14 mouse cellular contexts compared by ENCODE assay signal in the genomic region with DNA sequence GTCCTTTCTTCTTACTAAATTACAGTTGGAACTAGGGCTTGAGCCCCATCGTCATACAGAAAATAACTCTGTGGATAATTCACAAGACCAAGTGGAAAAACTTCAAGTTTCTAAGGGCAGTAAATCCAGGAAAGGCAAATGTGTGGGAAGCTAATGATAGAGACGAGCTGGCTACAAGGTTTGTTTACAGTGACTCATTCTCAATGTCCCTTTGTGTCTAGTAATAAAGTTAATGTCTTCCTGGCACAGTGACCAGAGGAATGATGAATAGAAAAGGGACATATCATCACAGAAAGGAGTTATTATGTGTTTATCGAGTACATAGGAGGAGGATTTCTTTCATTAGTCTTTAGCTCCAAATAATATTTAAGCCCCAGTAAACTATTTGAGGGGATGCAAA.
"Had no signal": no experiment of that assay in that cellular context is flagged by ENCODE, and none has a peak within 500 bp of the region (broad histone marks: within the 10 kb centered on the region; RNA-seq: fewer than 3 reads in every experiment).

No protein-coding gene starts in this region.

- H3K9ac ChIP-seq: lung, embryonic 15.5 days; midbrain, embryonic 13.5 days; midbrain, embryonic 15.5 days; neural tube, embryonic 12.5 days; stomach, embryonic 15.5 days had no signal

- H3K36me3 ChIP-seq: lung, embryonic 15.5 days; midbrain, embryonic 13.5 days; midbrain, embryonic 15.5 days; neural tube, embryonic 12.5 days; stomach, embryonic 15.5 days had no signal

- DNase-seq: lung, adult 18-20 months; lung, postnatal 10 days; lung, postnatal 4 days; right cerebral cortex, postnatal 14 days; thymus, adult 18-20 months; thymus, postnatal 14 days; thymus, postnatal 36 days had no signal

- H3K27ac ChIP-seq: lung, embryonic 15.5 days; midbrain, embryonic 13.5 days; midbrain, embryonic 15.5 days; neural tube, embryonic 12.5 days; stomach, embryonic 15.5 days; stomach, postnatal 0 days had no signal

- H3K4me2 ChIP-seq: lung, embryonic 15.5 days; midbrain, embryonic 11.5 days; midbrain, embryonic 13.5 days; midbrain, embryonic 15.5 days; neural tube, embryonic 12.5 days; stomach, embryonic 15.5 days had no signal

- H3K4me3 ChIP-seq: lung, embryonic 15.5 days; midbrain, embryonic 13.5 days; midbrain, embryonic 15.5 days; neural tube, embryonic 12.5 days; stomach, embryonic 15.5 days had no signal

- ATAC-seq: midbrain, embryonic 13.5 days; midbrain, embryonic 15.5 days had no signal

- H3K27me3 ChIP-seq: lung, embryonic 15.5 days; midbrain, embryonic 13.5 days; midbrain, embryonic 15.5 days; neural tube, embryonic 12.5 days; stomach, embryonic 15.5 days had no signal

- H3K4me1 ChIP-seq: lung, embryonic 15.5 days; midbrain, embryonic 13.5 days; midbrain, embryonic 15.5 days; neural tube, embryonic 12.5 days; stomach, embryonic 15.5 days had no signal

- H3K9me3 ChIP-seq: lung, embryonic 15.5 days; midbrain, embryonic 13.5 days; midbrain, embryonic 15.5 days; neural tube, embryonic 12.5 days; stomach, embryonic 15.5 days had no signal
